Mouse (Mus musculus) left cerebral cortex, adult 11 months (tissue): Measurements from ENCODE around the gene Lap3.

Experiments
- DNase-seq: peaks from one replicate; pipeline ENCODE4 v3.0.0; 2022; ENCODE audit warnings: low spot score

Lap3 gene

GRCm38 (mm10) chr5:45496042-45496441 is 2.9 kb downstream of the Lap3 start:
- no peak for DNase-seq

- DNase-seq = no peak
Observed at GRCm38 (mm10) chr5:45496479-45496878, 3.3 kb downstream of the Lap3 start.

- DNase-seq = no peak
Observed at GRCm38 (mm10) chr5:45496930-45497550, 3.9 kb downstream of the Lap3 start.

GRCm38 (mm10) chr5:45497564-45497963 is 4.4 kb downstream of the Lap3 start:
- no peak for DNase-seq

GRCm38 (mm10) chr5:45510071-45510470 is 16.9 kb downstream of the Lap3 start:
- no peak for DNase-seq

GRCm38 (mm10) chr5:45512908-45513307 is 19.7 kb downstream of the Lap3 start:
- no peak for DNase-seq

- DNase-seq = no peak
Observed at GRCm38 (mm10) chr5:45513511-45513910, 20.3 kb downstream of the Lap3 start.

- no peak for DNase-seq
Observed at GRCm38 (mm10) chr5:45514599-45514998, 21.4 kb downstream of the Lap3 start.

- no peak for DNase-seq
Observed at GRCm38 (mm10) chr5:45515151-45515743, 22.1 kb downstream of the Lap3 start.

- peak; percentile 89 for DNase-seq
Observed at GRCm38 (mm10) chr5:45519960-45520808, 27.0 kb downstream of the Lap3 start, which contains the start of gene Med28. Med28 (plus strand) TSS chr5:45520229.

- no peak for DNase-seq
Observed at GRCm38 (mm10) chr5:45520809-45521110, 27.6 kb downstream of the Lap3 start.

GRCm38 (mm10) chr5:45521601-45522000 is 28.4 kb downstream of the Lap3 start:
- DNase-seq = no peak

GRCm38 (mm10) chr5:45525101-45525500 is 31.9 kb downstream of the Lap3 start:
- no peak for DNase-seq

- no peak for DNase-seq
Observed at GRCm38 (mm10) chr5:45526338-45526737, 33.2 kb downstream of the Lap3 start.

GRCm38 (mm10) chr5:45529696-45530095 is 36.5 kb downstream of the Lap3 start:
- DNase-seq = no peak

GRCm38 (mm10) chr5:45534319-45535098 is 41.3 kb downstream of the Lap3 start:
- DNase-seq = peak; percentile 47

- DNase-seq = no peak
Observed at GRCm38 (mm10) chr5:45535177-45535576, 42.0 kb downstream of the Lap3 start.

- DNase-seq = no peak
Observed at GRCm38 (mm10) chr5:45539502-45539901, 46.3 kb downstream of the Lap3 start.

- no peak for DNase-seq
Observed at GRCm38 (mm10) chr5:45543374-45543773, 50.2 kb downstream of the Lap3 start.

- no peak for DNase-seq
Observed at GRCm38 (mm10) chr5:45549586-45549985, 56.4 kb downstream of the Lap3 start.
